Mouse (Mus musculus) B cell, adult (primary cell): ENCODE data around the gene Eif5. TPM values are rescaled to one million over a fixed set of nuclear protein-coding genes. Genes with fewer than 3 reads are reported as not detected.

Experiments used
- total RNA-seq: library from RNA; stranded (reverse); gene quantifications from 4 replicates; pipeline ENCODE4 v1.2.4, GENCODE M21; 2023; ENCODE audit not compliant: inconsistent age

Eif5 gene
- 1,143 to 1,183 TPM (median 1,153 TPM) in 4 replicates for total RNA-seq

GRCm38 (mm10) chr12:111537796-111538291 lies at the start of gene Eif5:
TSS of gene Eif5 (plus strand) at chr12:111538016.

GRCm38 (mm10) chr12:111574074-111574886 lies 36.5 kb downstream of the Eif5 start, which contains the start of gene Mark3:
TSS of gene Mark3 (plus strand) at chr12:111574523.

Other genes starting within 250 kb of the Eif5 start
- 9.8 to 11.8 TPM (median 11.0 TPM) in 4 replicates for gene Cdc42bpb, start 160.3 kb upstream of the Eif5 start, total RNA-seq
- not detected in 4 replicates for gene Lbhd2, start 131.2 kb upstream of the Eif5 start, total RNA-seq
- gene Exoc3l4, start 121.0 kb upstream of the Eif5 start, total RNA-seq = not detected in 4 replicates
- 1.9 to 6.4 TPM (median 4.6 TPM) in 4 replicates for gene Tnfaip2, start 95.5 kb upstream of the Eif5 start, total RNA-seq
- not detected in 4 replicates for gene Gm266, start 52.2 kb upstream of the Eif5 start, total RNA-seq
- gene Mark3, start 36.5 kb downstream of the Eif5 start, total RNA-seq = 78.0 to 91.5 TPM (median 82.6 TPM) in 4 replicates
- gene Ckb, start 134.3 kb downstream of the Eif5 start, total RNA-seq = 1.2 to 2.4 TPM (median 1.6 TPM) in 4 replicates
- gene Trmt61a, start 140.1 kb downstream of the Eif5 start, total RNA-seq = 14.8 to 18.2 TPM (median 15.2 TPM) in 4 replicates
- gene Bag5, start 175.2 kb downstream of the Eif5 start, total RNA-seq = 21.4 to 29.7 TPM (median 22.3 TPM) in 4 replicates
- gene Apopt1, start 175.2 kb downstream of the Eif5 start, total RNA-seq = 22.4 to 28.0 TPM (median 25.9 TPM) in 4 replicates
- gene Klc1, start 220.8 kb downstream of the Eif5 start, total RNA-seq = 61.8 to 71.7 TPM (median 69.0 TPM) in 4 replicates